In the genomic region with DNA sequence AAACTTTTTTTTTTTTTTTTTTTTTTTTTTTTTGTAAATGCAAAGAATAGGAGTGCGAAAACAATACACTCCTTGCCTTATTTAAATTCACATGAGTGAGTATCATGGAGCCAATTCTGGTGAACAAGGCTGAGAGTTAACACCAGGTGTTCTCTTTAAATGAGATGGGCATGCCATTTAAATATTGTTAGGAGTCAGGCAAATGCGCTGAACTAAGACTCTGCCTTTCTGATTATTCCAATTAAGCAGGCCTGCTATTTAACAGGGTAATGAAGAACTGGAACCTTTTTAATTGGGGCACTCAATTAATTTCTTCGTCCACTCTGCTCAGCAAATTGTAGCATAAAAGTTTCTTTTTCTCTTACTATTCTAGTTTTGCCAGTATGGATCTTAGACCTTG, we compare ENCODE assay signal across 24 mouse cellular contexts.
DNase-seq lines count a peak whose midpoint lies in the region; ATAC-seq and TF ChIP-seq lines count a peak whose summit lies in the region.
"Had no signal": no experiment of that assay in that cellular context is flagged by ENCODE, and none has a peak within 500 bp of the region (broad histone marks: within the 10 kb centered on the region; RNA-seq: fewer than 3 reads in every experiment).

No protein-coding gene starts in this region.

- no peak for TF ChIP-seq CTCF in kidney, adult 2 months (conservative IDR thresholded peaks at IDR 0.05; ENCODE audit: insufficient read depth, insufficient read length, low read depth, low read length)

- ATAC-seq in forebrain, embryonic 11.5 days (replicated peaks; ENCODE audit: low FRiP score): peak; percentile 67; the same call in 1 of the 2 replicates
- peak; percentile 27; the same call in 1 of the 2 replicates for ATAC-seq in midbrain, embryonic 12.5 days (ENCODE audit: low FRiP score, low read depth)
- no peak for ATAC-seq in midbrain, embryonic 16.5 days
- peak; percentile 81 for ATAC-seq in forebrain, embryonic 14.5 days
- peak; percentile 77 for ATAC-seq in forebrain, embryonic 16.5 days
- ATAC-seq: activated CD4-positive, CD25-positive, alpha-beta regulatory T cell, adult 4 months; CD4-positive, CD25-positive, alpha-beta regulatory T cell, adult 4 months; Patski had no signal

- no peaks in the 10 kb centered on the region for H3K36me3 ChIP-seq in forebrain, embryonic 11.5 days (ENCODE audit: control insufficient read depth, insufficient read depth, low read length)
- H3K36me3 ChIP-seq in forebrain, embryonic 10.5 days (replicated peaks): no peaks in the 10 kb centered on the region
- H3K36me3 ChIP-seq in midbrain, embryonic 12.5 days: no peaks in the 10 kb centered on the region
- no peaks in the 10 kb centered on the region for H3K36me3 ChIP-seq in midbrain, embryonic 16.5 days (ENCODE audit: control insufficient read depth, insufficient read depth, low read length)
- H3K36me3 ChIP-seq in forebrain, embryonic 14.5 days (ENCODE audit: control insufficient read depth, insufficient read depth, low read length): no peaks in the 10 kb centered on the region
- no peaks in the 10 kb centered on the region for H3K36me3 ChIP-seq in forebrain, embryonic 16.5 days (ENCODE audit: control insufficient read depth, insufficient read depth)
- H3K36me3 ChIP-seq in kidney, adult 2 months (ENCODE audit: control insufficient read depth, insufficient read depth, low read length): no peaks in the 10 kb centered on the region
- H3K36me3 ChIP-seq: embryonic facial prominence, embryonic 10.5 days; embryonic facial prominence, embryonic 12.5 days; G1E had no signal

- no peak overlapping the region for H3K9ac ChIP-seq in forebrain, embryonic 11.5 days (ENCODE audit: low read length)
- no peak overlapping the region for H3K9ac ChIP-seq in midbrain, embryonic 12.5 days (replicated peaks)
- H3K9ac ChIP-seq in midbrain, embryonic 16.5 days (ENCODE audit: low read depth, low read length): no peak overlapping the region
- H3K9ac ChIP-seq in forebrain, embryonic 14.5 days (ENCODE audit: low read length): no peak overlapping the region
- no peak overlapping the region for H3K9ac ChIP-seq in forebrain, embryonic 16.5 days (replicated peaks; ENCODE audit: low read depth, low read length)
- H3K9ac ChIP-seq: embryonic facial prominence, embryonic 12.5 days had no signal

- no peaks in the 10 kb centered on the region for H3K4me1 ChIP-seq in forebrain, embryonic 11.5 days (replicated peaks; ENCODE audit: control insufficient read depth, insufficient read depth, low read length)
- no peaks in the 10 kb centered on the region for H3K4me1 ChIP-seq in forebrain, embryonic 10.5 days
- no peaks in the 10 kb centered on the region for H3K4me1 ChIP-seq in midbrain, embryonic 12.5 days
- no peaks in the 10 kb centered on the region for H3K4me1 ChIP-seq in midbrain, embryonic 16.5 days (ENCODE audit: control insufficient read depth, insufficient read depth, low read length)
- H3K4me1 ChIP-seq in forebrain, embryonic 14.5 days (ENCODE audit: control insufficient read depth, insufficient read depth, low read length): no peaks in the 10 kb centered on the region
- no peaks in the 10 kb centered on the region; the same call in none of the 2 replicates for H3K4me1 ChIP-seq in forebrain, embryonic 16.5 days (replicated peaks; ENCODE audit: control insufficient read depth, insufficient read depth, low read length)
- H3K4me1 ChIP-seq in kidney, adult 2 months (ENCODE audit: control insufficient read depth, insufficient read depth, low read length): no peaks in the 10 kb centered on the region
- H3K4me1 ChIP-seq: embryonic facial prominence, embryonic 10.5 days; embryonic facial prominence, embryonic 12.5 days had no signal

- H3K27ac ChIP-seq in forebrain, embryonic 11.5 days (ENCODE audit: low read depth, low read length): no peak overlapping the region
- no peak overlapping the region for H3K27ac ChIP-seq in forebrain, embryonic 10.5 days
- no peak overlapping the region for H3K27ac ChIP-seq in midbrain, embryonic 12.5 days (replicated peaks)
- H3K27ac ChIP-seq in midbrain, embryonic 16.5 days (ENCODE audit: low read length): no peak overlapping the region
- H3K27ac ChIP-seq in forebrain, embryonic 14.5 days (ENCODE audit: low read depth, low read length): no peak overlapping the region
- no peak overlapping the region for H3K27ac ChIP-seq in forebrain, embryonic 16.5 days (ENCODE audit: low read length)
- no peak overlapping the region for H3K27ac ChIP-seq in kidney, adult 2 months (ENCODE audit: insufficient read depth, low read depth, low read length)
- H3K27ac ChIP-seq: embryonic facial prominence, embryonic 10.5 days; embryonic facial prominence, embryonic 12.5 days had no signal

- DNase-seq in forebrain, embryonic 11.5 days (ENCODE audit: low spot score): no peak
- no peak for DNase-seq in forebrain, embryonic 10.5 days (ENCODE audit: extremely low spot score, low spot score)
- DNase-seq in forebrain, embryonic 14.5 days (ENCODE audit: low spot score): peak; percentile 73
- DNase-seq in layer of hippocampus, adult 9-10 months (ENCODE audit: low spot score): no peak
- no peak for DNase-seq in kidney, adult 2 months
- DNase-seq: adrenal gland, adult 8-10 months; adrenal gland, postnatal 14 days; adrenal gland, postnatal 36 days; B cell, adult 2 months; cerebellum, adult 11 months; cerebellum, adult 2 months; cerebellum, adult 9-10 months; cerebellum, postnatal 10 days; cerebellum, postnatal 25 days had no signal

- H3K4me2 ChIP-seq in forebrain, embryonic 11.5 days (ENCODE audit: low read depth, low read length, severe bottlenecking): no peak overlapping the region
- H3K4me2 ChIP-seq in midbrain, embryonic 12.5 days (replicated peaks): no peak overlapping the region
- no peak overlapping the region for H3K4me2 ChIP-seq in midbrain, embryonic 16.5 days (ENCODE audit: low read length)
- no peak overlapping the region for H3K4me2 ChIP-seq in forebrain, embryonic 14.5 days (ENCODE audit: low read length)
- no peak overlapping the region for H3K4me2 ChIP-seq in forebrain, embryonic 16.5 days (ENCODE audit: low read length)
- H3K4me2 ChIP-seq: embryonic facial prominence, embryonic 12.5 days had no signal

- H3K9me3 ChIP-seq in forebrain, embryonic 11.5 days (ENCODE audit: control insufficient read depth, low read length): no peaks in the 10 kb centered on the region
- no peaks in the 10 kb centered on the region for H3K9me3 ChIP-seq in forebrain, embryonic 10.5 days
- H3K9me3 ChIP-seq in midbrain, embryonic 12.5 days: no peaks in the 10 kb centered on the region
- no peaks in the 10 kb centered on the region for H3K9me3 ChIP-seq in midbrain, embryonic 16.5 days (replicated peaks; ENCODE audit: control insufficient read depth, low read length, poor library complexity, severe bottlenecking)
- no peaks in the 10 kb centered on the region for H3K9me3 ChIP-seq in forebrain, embryonic 14.5 days (replicated peaks; ENCODE audit: control insufficient read depth, low read length)
- no peaks in the 10 kb centered on the region for H3K9me3 ChIP-seq in forebrain, embryonic 16.5 days (ENCODE audit: control insufficient read depth, low read length)
- H3K9me3 ChIP-seq: embryonic facial prominence, embryonic 10.5 days; embryonic facial prominence, embryonic 12.5 days; G1E had no signal

- WGBS in forebrain, embryonic 11.5 days: 67% methylated on average over 3 of the region's 3 CpGs
- WGBS in forebrain, embryonic 10.5 days: 79% methylated on average over 3 of the region's 3 CpGs
- 84% methylated on average over 3 of the region's 3 CpGs for WGBS in midbrain, embryonic 12.5 days
- 77% methylated on average over 3 of the region's 3 CpGs for WGBS in midbrain, embryonic 16.5 days
- 23% methylated on average over 3 of the region's 3 CpGs for WGBS in forebrain, embryonic 14.5 days
- 32% methylated on average over 3 of the region's 3 CpGs for WGBS in forebrain, embryonic 16.5 days
- WGBS in kidney, adult 2 months: 74% methylated on average over 3 of the region's 3 CpGs

- H3K4me3 ChIP-seq in forebrain, embryonic 11.5 days (ENCODE audit: low read depth, low read length): no peak overlapping the region
- H3K4me3 ChIP-seq in forebrain, embryonic 10.5 days: no peak overlapping the region
- H3K4me3 ChIP-seq in midbrain, embryonic 12.5 days: no peak overlapping the region
- no peak overlapping the region for H3K4me3 ChIP-seq in midbrain, embryonic 16.5 days (ENCODE audit: low read depth, low read length)
- no peak overlapping the region for H3K4me3 ChIP-seq in forebrain, embryonic 14.5 days (ENCODE audit: low read depth, low read length)
- H3K4me3 ChIP-seq in forebrain, embryonic 16.5 days (replicated peaks; ENCODE audit: low read length): no peak overlapping the region
- no peak overlapping the region for H3K4me3 ChIP-seq in kidney, adult 2 months (ENCODE audit: insufficient read depth, low read depth, low read length)
- H3K4me3 ChIP-seq: embryonic facial prominence, embryonic 10.5 days; embryonic facial prominence, embryonic 12.5 days had no signal

- no peak for TF ChIP-seq POLR2A in kidney, adult 2 months (IDR thresholded peaks at IDR 0.05; ENCODE audit: low read depth, low read length)

- H3K27me3 ChIP-seq in forebrain, embryonic 11.5 days (ENCODE audit: control insufficient read depth, insufficient read depth, low read length): no peaks in the 10 kb centered on the region
- no peaks in the 10 kb centered on the region for H3K27me3 ChIP-seq in forebrain, embryonic 10.5 days (ENCODE audit: poor library complexity, severe bottlenecking)
- no peaks in the 10 kb centered on the region for H3K27me3 ChIP-seq in midbrain, embryonic 12.5 days
- no peaks in the 10 kb centered on the region for H3K27me3 ChIP-seq in midbrain, embryonic 16.5 days (ENCODE audit: control insufficient read depth, insufficient read depth, low read depth, low read length)
- no peaks in the 10 kb centered on the region for H3K27me3 ChIP-seq in forebrain, embryonic 14.5 days (replicated peaks; ENCODE audit: control insufficient read depth, insufficient read depth, low read length)
- no peaks in the 10 kb centered on the region for H3K27me3 ChIP-seq in forebrain, embryonic 16.5 days (replicated peaks; ENCODE audit: control insufficient read depth, insufficient read depth, low read length)
- H3K27me3 ChIP-seq in kidney, adult 2 months (replicated peaks; ENCODE audit: control insufficient read depth, insufficient read depth, low read length): no peaks in the 10 kb centered on the region
- H3K27me3 ChIP-seq: CH12.LX; embryonic facial prominence, embryonic 12.5 days; Patski had no signal
